Mouse (Mus musculus): ENCODE measurements around the gene Map2.

- no peak for TF ChIP-seq POLR2A (IDR thresholded peaks at IDR 0.05; ENCODE audit: insufficient read length, low read depth)
- no peak for TF ChIP-seq MYOG (IDR thresholded peaks at IDR 0.05; ENCODE audit: control insufficient read depth in 1 of 3, insufficient read depth in 1 of 3, insufficient read length in 2 of 3, low read depth in 2 of 3)
- no peak for TF ChIP-seq POLR2AphosphoS2 (IDR thresholded peaks at IDR 0.05; ENCODE audit: insufficient read length, low read depth)
- no peak for TF ChIP-seq MAX (IDR thresholded peaks at IDR 0.05; ENCODE audit: low read depth)
- TF ChIP-seq CEBPB (IDR thresholded peaks at IDR 0.05; ENCODE audit: insufficient read depth, poor library complexity, severe bottlenecking) = no peak
- no peak for TF ChIP-seq USF1 (IDR thresholded peaks at IDR 0.05; ENCODE audit: low read depth)
- TF ChIP-seq TCF3 (IDR thresholded peaks at IDR 0.05; ENCODE audit: insufficient read length, low read depth) = no peak
- TF ChIP-seq E2F4 (IDR thresholded peaks at IDR 0.05; ENCODE audit: insufficient read depth) = no peak
- no peak for TF ChIP-seq TCF12 (IDR thresholded peaks at IDR 0.05; ENCODE audit: insufficient read depth, poor library complexity, severe bottlenecking)
- TF ChIP-seq REST (IDR thresholded peaks at IDR 0.05; ENCODE audit: insufficient read depth, insufficient read length) = no peak
- TF ChIP-seq MYOD1 (IDR thresholded peaks at IDR 0.05; ENCODE audit: control insufficient read depth in 1 of 3, insufficient read length in 2 of 3, low read depth in 2 of 3) = no peak
- no peak for TF ChIP-seq SRF (IDR thresholded peaks at IDR 0.05; ENCODE audit: control insufficient read depth, insufficient read length, low read depth)
Observed at GRCm38 (mm10) chr1:66388561-66388960, 213.5 kb downstream of the Map2 start.
